Mouse (Mus musculus) stomach, embryonic 16.5 days (tissue): ENCODE data around the gene Eral1. TPM values are rescaled to one million over a fixed set of nuclear protein-coding genes. Genes with fewer than 3 reads are reported as not detected.

Experiments used
- ATAC-seq: fragments of 200-750 bp; cut with Nextera tagmentation; 2 replicates; pipeline ENCODE4 v1.8.0; 2017; ENCODE audit warnings: moderate number of reproducible peaks, moderate TSS enrichment; ENCODE audit not compliant: insufficient read depth, low FRiP score
- H3K27ac ChIP-seq: fragments of 300-500 bp; sonication (generic); 2 replicates; pipeline ENCODE4 v1.5.1; 2014; ENCODE audit warnings: low read length
- H3K27me3 ChIP-seq: fragments of 300-500 bp; sonication (generic); 2 replicates; pipeline ENCODE4 v1.6.1; 2014; ENCODE audit warnings: low read length, control low read depth, mixed read lengths; ENCODE audit not compliant: control insufficient read depth, insufficient read depth
- H3K36me3 ChIP-seq: fragments of 300-500 bp; sonication (generic); 2 replicates; pipeline ENCODE4 v1.6.1; 2014; ENCODE audit warnings: low read length; ENCODE audit not compliant: control insufficient read depth, insufficient read depth
- H3K4me1 ChIP-seq: fragments of 300-500 bp; sonication (generic); 2 replicates; pipeline ENCODE4 v1.6.1; 2014; ENCODE audit warnings: low read length, control low read depth, mixed read lengths; ENCODE audit not compliant: control insufficient read depth, insufficient read depth
- H3K4me2 ChIP-seq: fragments of 300-500 bp; sonication (generic); 2 replicates; pipeline ENCODE4 v1.6.1; 2014; ENCODE audit warnings: low read depth, low read length, mixed read lengths
- H3K4me3 ChIP-seq: fragments of 300-500 bp; sonication (generic); replicated peaks from 2 replicates; pipeline ENCODE4 v1.5.1; 2014; ENCODE audit warnings: mild to moderate bottlenecking, low read length
- H3K9ac ChIP-seq: fragments of 300-500 bp; sonication (generic); 2 replicates; pipeline ENCODE4 v1.6.1; 2014; ENCODE audit warnings: low read length
- H3K9me3 ChIP-seq: fragments of 300-500 bp; sonication (generic); replicated peaks from 2 replicates; pipeline ENCODE4 v1.6.1; 2016; ENCODE audit warnings: low read length, control low read depth; ENCODE audit not compliant: control insufficient read depth
- WGBS: fragments of 180-500 bp; shearing (Covaris S2); extraction: QIAGEN DNeasy Blood & Tissue Kit; methylation state at CpG from one replicate; pipeline ENCODE4 v1.1.7; 2014; 5-methylcytosine and 5-hydroxymethylcytosine counted together
- polyA plus RNA-seq: library from polyadenylated mRNA; unstranded; fragments of >200 nt; fragmentation: Nextera tagmentation; extraction: Ambion mirVana; gene quantifications from 2 replicates; pipeline ENCODE4 v1.2.1, GENCODE M21; 2015

Eral1 gene
- polyA plus RNA-seq, 1 experiment from 2014 or later: 28.3 TPM

GRCm38 (mm10) chr11:78073577-78074276 lies 6.5 kb downstream of the Eral1 start:
- no peak overlapping the region for H3K4me3 ChIP-seq
- H3K9ac ChIP-seq: no peak overlapping the region
- ATAC-seq: peak; percentile 38; the same call in 1 of the 2 replicates
- no peak overlapping the region for H3K27ac ChIP-seq
- WGBS: 93% methylated on average over 9 of the region's 9 CpGs
- no peaks in the 10 kb centered on the region for H3K27me3 ChIP-seq
- H3K9me3 ChIP-seq: no peaks in the 10 kb centered on the region
- H3K4me1 ChIP-seq: peaks cover 5% of the 10 kb centered on the region; the same call in 1 of the 2 replicates
- no peak overlapping the region for H3K4me2 ChIP-seq
- H3K36me3 ChIP-seq: peaks cover 17% of the 10 kb centered on the region; the same call in 1 of the 2 replicates

- Histone ChIP-seq H3K4me1 (peaks cover 5% of the 10 kb centered on the region; the same call in 1 of the 2 replicates), H3K9ac (peak overlapping the region; percentile 24; the same call in 1 of the 2 replicates), H3K4me3 (no peak overlapping the region; the same call in 1 of the 2 replicates), H3K27ac (peak overlapping the region; percentile 38; the same call in 1 of the 2 replicates), H3K27me3 (no peaks in the 10 kb centered on the region), H3K9me3 (no peaks in the 10 kb centered on the region), H3K4me2 (no peak overlapping the region), H3K36me3 (peaks cover 17% of the 10 kb centered on the region; the same call in 1 of the 2 replicates)
- no peak for ATAC-seq
- 26% methylated on average over 6 of the region's 6 CpGs for whole genome bisulfite sequencing
These were observed 7.6 kb downstream of the Eral1 start for GRCm38 (mm10) chr11:78072425-78073130.

GRCm38 (mm10) chr11:78071938-78072337 lies 8.2 kb downstream of the Eral1 start:
- no peak overlapping the region for H3K4me3 ChIP-seq
- H3K9ac ChIP-seq: no peak overlapping the region
- no peak overlapping the region for H3K4me2 ChIP-seq
- no peaks in the 10 kb centered on the region for H3K27me3 ChIP-seq
- peak overlapping the region; percentile 38; the same call in 1 of the 2 replicates for H3K27ac ChIP-seq
- H3K4me1 ChIP-seq: peaks cover 5% of the 10 kb centered on the region; the same call in 1 of the 2 replicates
- H3K9me3 ChIP-seq: no peaks in the 10 kb centered on the region
- H3K36me3 ChIP-seq: peaks cover 15% of the 10 kb centered on the region; the same call in 1 of the 2 replicates
- no peak for ATAC-seq
- WGBS: 76% methylated on average over 5 of the region's 5 CpGs

- H3K27ac ChIP-seq: no peak overlapping the region
- no peak overlapping the region for H3K4me3 ChIP-seq
- H3K36me3 ChIP-seq: peaks cover 6% of the 10 kb centered on the region; the same call in 1 of the 2 replicates
- 66% methylated on average over 6 of the region's 6 CpGs for WGBS
- no peaks in the 10 kb centered on the region for H3K9me3 ChIP-seq
- ATAC-seq: peak; percentile 65
- peaks cover 5% of the 10 kb centered on the region; the same call in 1 of the 2 replicates for H3K4me1 ChIP-seq
- H3K27me3 ChIP-seq: no peaks in the 10 kb centered on the region
- peak overlapping the region; percentile 23; the same call in 1 of the 2 replicates for H3K9ac ChIP-seq
- H3K4me2 ChIP-seq: no peak overlapping the region
These were observed 10.5 kb downstream of the Eral1 start for GRCm38 (mm10) chr11:78069646-78070045.

GRCm38 (mm10) chr11:78069130-78069529 lies 11.1 kb downstream of the Eral1 start:
- Histone ChIP-seq H3K9ac (no peak overlapping the region), H3K36me3 (peaks cover 1% of the 10 kb centered on the region; the same call in 1 of the 2 replicates), H3K27ac (no peak overlapping the region), H3K27me3 (no peaks in the 10 kb centered on the region), H3K9me3 (no peaks in the 10 kb centered on the region), H3K4me2 (no peak overlapping the region), H3K4me3 (no peak overlapping the region), H3K4me1 (peaks cover 5% of the 10 kb centered on the region; the same call in 1 of the 2 replicates)
- WGBS: 68% methylated on average over 5 of the region's 5 CpGs
- ATAC-seq: no peak

- ATAC-seq: no peak
- H3K36me3 ChIP-seq: no peaks in the 10 kb centered on the region
- H3K4me3 ChIP-seq: no peak overlapping the region
- H3K9ac ChIP-seq: no peak overlapping the region
- no peaks in the 10 kb centered on the region for H3K27me3 ChIP-seq
- no peak overlapping the region for H3K4me2 ChIP-seq
- WGBS: 71% methylated on average over 5 of the region's 5 CpGs
- no peak overlapping the region for H3K27ac ChIP-seq
- H3K4me1 ChIP-seq: peaks cover 2% of the 10 kb centered on the region; the same call in 1 of the 2 replicates
- no peaks in the 10 kb centered on the region for H3K9me3 ChIP-seq
These were observed 12.6 kb downstream of the Eral1 start for GRCm38 (mm10) chr11:78067566-78067965.

GRCm38 (mm10) chr11:78066641-78067040 lies 13.5 kb downstream of the Eral1 start:
- Histone ChIP-seq H3K27ac (no peak overlapping the region), H3K9ac (no peak overlapping the region), H3K27me3 (no peaks in the 10 kb centered on the region), H3K4me2 (no peak overlapping the region), H3K9me3 (no peaks in the 10 kb centered on the region), H3K4me1 (no peaks in the 10 kb centered on the region), H3K36me3 (no peaks in the 10 kb centered on the region), H3K4me3 (no peak overlapping the region)
- 68% methylated on average over 2 of the region's 2 CpGs for WGBS
- ATAC-seq: no peak

GRCm38 (mm10) chr11:78065906-78066305 lies 14.3 kb downstream of the Eral1 start:
- H3K27me3 ChIP-seq: no peaks in the 10 kb centered on the region
- no peak overlapping the region for H3K9ac ChIP-seq
- H3K4me3 ChIP-seq: no peak overlapping the region
- H3K36me3 ChIP-seq: no peaks in the 10 kb centered on the region
- WGBS: 40% methylated on average over 2 of the region's 2 CpGs
- ATAC-seq: peak; percentile 63; the same call in 1 of the 2 replicates
- H3K27ac ChIP-seq: no peak overlapping the region
- H3K4me2 ChIP-seq: no peak overlapping the region
- no peaks in the 10 kb centered on the region for H3K9me3 ChIP-seq
- H3K4me1 ChIP-seq: no peaks in the 10 kb centered on the region

GRCm38 (mm10) chr11:78062563-78062962 lies 17.6 kb downstream of the Eral1 start:
- WGBS: 74% methylated on average over 1 of the region's 1 CpGs
- H3K36me3 ChIP-seq: no peaks in the 10 kb centered on the region
- ATAC-seq: no peak
- no peak overlapping the region for H3K4me2 ChIP-seq
- no peaks in the 10 kb centered on the region for H3K27me3 ChIP-seq
- H3K27ac ChIP-seq: no peak overlapping the region
- H3K4me3 ChIP-seq: no peak overlapping the region
- H3K9me3 ChIP-seq: no peaks in the 10 kb centered on the region
- no peak overlapping the region for H3K9ac ChIP-seq
- H3K4me1 ChIP-seq: no peaks in the 10 kb centered on the region
